Mouse (Mus musculus): ENCODE measurements around the gene Anln. TPM values are rescaled to one million over a fixed set of nuclear protein-coding genes. Genes with fewer than 3 reads are reported as not detected.
"Not testable (repeated sequence)": the region's sequence is repeated elsewhere in the genome, so short reads cannot be mapped to it uniquely, and the experiment has no call there.

Gene Anln
- polyA plus RNA-seq, 1 experiment from 2014 or later: 7.0 TPM

- H3K4me1 ChIP-seq (replicated peaks): no peaks in the 10 kb centered on the region
- H3K36me3 ChIP-seq: peaks cover 14% of the 10 kb centered on the region; the same call in 1 of the 2 replicates
- no peak for ATAC-seq (ENCODE audit: low FRiP score)
- no peaks in the 10 kb centered on the region for H3K9me3 ChIP-seq
- WGBS: 90% methylated on average over 5 of the region's 5 CpGs
- H3K27me3 ChIP-seq: no peaks in the 10 kb centered on the region
- no peak overlapping the region for H3K4me2 ChIP-seq
- H3K9ac ChIP-seq: no peak overlapping the region
- no peak overlapping the region for H3K27ac ChIP-seq
- H3K4me3 ChIP-seq: no peak overlapping the region
Measured at GRCm38 (mm10) chr9:22353465-22353864, 35.5 kb downstream of the Anln start.

- WGBS: 89% methylated on average over 1 of the region's 1 CpGs
- Histone ChIP-seq H3K9me3 (no peaks in the 10 kb centered on the region), H3K4me1 (replicated peaks) (no peaks in the 10 kb centered on the region), H3K4me2 (no peak overlapping the region), H3K9ac (no peak overlapping the region), H3K36me3 (peaks cover 22% of the 10 kb centered on the region), H3K4me3 (no peak overlapping the region), H3K27ac (no peak overlapping the region), H3K27me3 (no peaks in the 10 kb centered on the region)
- ATAC-seq (ENCODE audit: low FRiP score): no peak
Measured at GRCm38 (mm10) chr9:22340331-22340730, 48.7 kb downstream of the Anln start.

GRCm38 (mm10) chr9:22337217-22337616 is 51.8 kb downstream of the Anln start:
- no peak for ATAC-seq (ENCODE audit: low FRiP score)
- Histone ChIP-seq H3K27me3 (no peaks in the 10 kb centered on the region), H3K27ac (no peak overlapping the region), H3K4me1 (replicated peaks) (no peaks in the 10 kb centered on the region), H3K4me2 (no peak overlapping the region), H3K9ac (no peak overlapping the region), H3K9me3 (no peaks in the 10 kb centered on the region), H3K4me3 (no peak overlapping the region), H3K36me3 (peaks cover 35% of the 10 kb centered on the region)
- 99% methylated on average over 2 of the region's 2 CpGs for WGBS

GRCm38 (mm10) chr9:22327475-22328387 is 61.3 kb downstream of the Anln start:
- H3K27ac ChIP-seq: 0 out of 2 replicates have a peak overlapping the region, but pooled peaks have one; percentile 26
- WGBS: 1% methylated on average over 32 of the region's 32 CpGs
- peak; percentile 96 for ATAC-seq (ENCODE audit: low FRiP score)

GRCm38 (mm10) chr9:22327099-22327474 is 61.9 kb downstream of the Anln start:
- Histone ChIP-seq H3K9ac (peak overlapping the region; percentile 68; the same call in 1 of the 2 replicates), H3K9me3 (no peaks in the 10 kb centered on the region), H3K27ac (0 out of 2 replicates have a peak overlapping the region, but pooled peaks have one; percentile 26), H3K4me2 (peak overlapping the region; percentile 82), H3K4me1 (replicated peaks) (peaks cover 13% of the 10 kb centered on the region), H3K36me3 (no peaks in the 10 kb centered on the region; the same call in 1 of the 2 replicates), H3K4me3 (peak overlapping the region; percentile 47), H3K27me3 (0 out of 2 replicates have a peak, but pooled peaks cover 5% of the 10 kb centered on the region)
- WGBS: 14% methylated on average over 9 of the region's 9 CpGs
- no peak for ATAC-seq (ENCODE audit: low FRiP score)

More at GRCm38 (mm10) chr9:22327475-22328387, 61.3 kb downstream of the Anln start:
- Histone ChIP-seq H3K4me1 (replicated peaks) (peaks cover 13% of the 10 kb centered on the region), H3K36me3 (peaks cover 3% of the 10 kb centered on the region; the same call in 1 of the 2 replicates), H3K9ac (peak overlapping the region; percentile 68), H3K4me2 (peak overlapping the region; percentile 82), H3K4me3 (peak overlapping the region; percentile 47), H3K27me3 (0 out of 2 replicates have a peak, but pooled peaks cover 5% of the 10 kb centered on the region), H3K9me3 (no peaks in the 10 kb centered on the region)

- no peak for ATAC-seq (ENCODE audit: low FRiP score)
- no peak overlapping the region for H3K27ac ChIP-seq
- H3K36me3 ChIP-seq: no peaks in the 10 kb centered on the region
- H3K9ac ChIP-seq: no peak overlapping the region
- peaks cover 13% of the 10 kb centered on the region for H3K4me1 ChIP-seq (replicated peaks)
- H3K27me3 ChIP-seq: 0 out of 2 replicates have a peak, but pooled peaks cover 5% of the 10 kb centered on the region
- no peak overlapping the region for H3K4me3 ChIP-seq
- no peaks in the 10 kb centered on the region for H3K9me3 ChIP-seq
- 100% methylated on average over 1 of the region's 1 CpGs for WGBS
- H3K4me2 ChIP-seq: no peak overlapping the region
Measured at GRCm38 (mm10) chr9:22324579-22324978, 64.4 kb downstream of the Anln start.

GRCm38 (mm10) chr9:22322381-22323211 is 66.4 kb downstream of the Anln start:
- WGBS: 85% methylated on average over 8 of the region's 8 CpGs
- Histone ChIP-seq H3K9me3 (no peaks in the 10 kb centered on the region), H3K9ac (no peak overlapping the region), H3K27ac (no peak overlapping the region), H3K36me3 (no peaks in the 10 kb centered on the region), H3K4me3 (no peak overlapping the region), H3K4me2 (no peak overlapping the region), H3K4me1 (replicated peaks) (peaks cover 8% of the 10 kb centered on the region), H3K27me3 (0 out of 2 replicates have a peak, but pooled peaks cover 5% of the 10 kb centered on the region)
- no peak for ATAC-seq (ENCODE audit: low FRiP score)

GRCm38 (mm10) chr9:22319109-22319508 is 69.9 kb downstream of the Anln start:
- H3K4me2 ChIP-seq: no peak overlapping the region
- H3K4me1 ChIP-seq (replicated peaks): no peaks in the 10 kb centered on the region
- no peaks in the 10 kb centered on the region for H3K27me3 ChIP-seq
- no peaks in the 10 kb centered on the region for H3K36me3 ChIP-seq
- H3K4me3 ChIP-seq: no peak overlapping the region
- ATAC-seq (ENCODE audit: low FRiP score): no peak
- no peak overlapping the region for H3K9ac ChIP-seq
- no peaks in the 10 kb centered on the region; the same call in 1 of the 2 replicates for H3K9me3 ChIP-seq
- no peak overlapping the region for H3K27ac ChIP-seq
- 95% methylated on average over 1 of the region's 1 CpGs for WGBS

- not testable (repeated sequence) for H3K9me3 ChIP-seq; H3K9ac ChIP-seq; ATAC-seq (ENCODE audit: low FRiP score); H3K4me2 ChIP-seq; H3K27ac ChIP-seq; H3K4me1 ChIP-seq (replicated peaks); H3K27me3 ChIP-seq; H3K4me3 ChIP-seq; H3K36me3 ChIP-seq
- 70% methylated on average over 5 of the region's 5 CpGs for WGBS
Measured at GRCm38 (mm10) chr9:22316047-22316446, 72.9 kb downstream of the Anln start.

GRCm38 (mm10) chr9:22314066-22314465 is 74.9 kb downstream of the Anln start:
- Histone ChIP-seq H3K27me3 (no peaks in the 10 kb centered on the region), H3K9me3 (no peaks in the 10 kb centered on the region; the same call in 1 of the 2 replicates), H3K4me3 (no peak overlapping the region), H3K4me2 (no peak overlapping the region), H3K4me1 (replicated peaks) (no peaks in the 10 kb centered on the region), H3K27ac (no peak overlapping the region), H3K9ac (no peak overlapping the region), H3K36me3 (no peaks in the 10 kb centered on the region)
- 87% methylated on average over 3 of the region's 3 CpGs for WGBS
- no peak for ATAC-seq (ENCODE audit: low FRiP score)

- Histone ChIP-seq H3K4me1 (replicated peaks) (no peaks in the 10 kb centered on the region), H3K9ac (no peak overlapping the region), H3K27me3 (no peaks in the 10 kb centered on the region), H3K27ac (no peak overlapping the region), H3K4me3 (no peak overlapping the region), H3K9me3 (no peaks in the 10 kb centered on the region; the same call in 1 of the 2 replicates), H3K36me3 (no peaks in the 10 kb centered on the region), H3K4me2 (no peak overlapping the region)
- WGBS: 92% methylated on average over 5 of the region's 5 CpGs
- no peak for ATAC-seq (ENCODE audit: low FRiP score)
Measured at GRCm38 (mm10) chr9:22313218-22313617, 75.8 kb downstream of the Anln start.

GRCm38 (mm10) chr9:22309651-22310050 is 79.3 kb downstream of the Anln start:
- peaks cover 7% of the 10 kb centered on the region for H3K36me3 ChIP-seq
- ATAC-seq (ENCODE audit: low FRiP score): no peak
- H3K4me2 ChIP-seq: no peak overlapping the region
- H3K9me3 ChIP-seq: no peaks in the 10 kb centered on the region
- 93% methylated on average over 5 of the region's 5 CpGs for WGBS
- no peaks in the 10 kb centered on the region for H3K27me3 ChIP-seq
- H3K27ac ChIP-seq: no peak overlapping the region
- no peak overlapping the region for H3K4me3 ChIP-seq
- peaks cover 18% of the 10 kb centered on the region for H3K4me1 ChIP-seq (replicated peaks)
- H3K9ac ChIP-seq: no peak overlapping the region
